Mouse (Mus musculus) layer of hippocampus, adult 11-12 months (tissue): ENCODE data around the gene Ggt6.
"Not testable (repeated sequence)": the region's sequence is repeated elsewhere in the genome, so short reads cannot be mapped to it uniquely, and the experiment has no call there.

ENCODE experiments used
- DNase-seq: peaks from one replicate; pipeline ENCODE4 v3.0.0; 2022; ENCODE audit warnings: low spot score

Gene Ggt6

GRCm38 (mm10) chr11:72438411-72438810 is 3.1 kb downstream of the Ggt6 start:
- DNase-seq: no peak

GRCm38 (mm10) chr11:72440597-72440964 is 5.3 kb downstream of the Ggt6 start:
- not testable (repeated sequence) for DNase-seq

GRCm38 (mm10) chr11:72440965-72441664 is 5.8 kb downstream of the Ggt6 start, which contains the start of gene Mybbp1a:
Gene Mybbp1a (plus strand): TSS chr11:72441355.
- DNase-seq: peak; percentile 98

- DNase-seq: no peak
Observed at GRCm38 (mm10) chr11:72446311-72447105, 11.2 kb downstream of the Ggt6 start.

GRCm38 (mm10) chr11:72447475-72447874 is 12.1 kb downstream of the Ggt6 start:
- DNase-seq: no peak

- no peak for DNase-seq
Observed at GRCm38 (mm10) chr11:72452140-72452665, 16.9 kb downstream of the Ggt6 start.

GRCm38 (mm10) chr11:72453105-72453953 is 18.0 kb downstream of the Ggt6 start:
- no peak for DNase-seq

- peak; percentile 76 for DNase-seq
Observed at GRCm38 (mm10) chr11:72455694-72456093, 20.4 kb downstream of the Ggt6 start.

- DNase-seq: no peak
Observed at GRCm38 (mm10) chr11:72457995-72458496, 22.7 kb downstream of the Ggt6 start.

- no peak for DNase-seq
Observed at GRCm38 (mm10) chr11:72458502-72458901, 23.2 kb downstream of the Ggt6 start.

- no peak for DNase-seq
Observed at GRCm38 (mm10) chr11:72461500-72461981, 26.2 kb downstream of the Ggt6 start.

- no peak for DNase-seq
Observed at GRCm38 (mm10) chr11:72464821-72465220, 29.5 kb downstream of the Ggt6 start.

GRCm38 (mm10) chr11:72465978-72466693 is 30.8 kb downstream of the Ggt6 start:
- no peak for DNase-seq

GRCm38 (mm10) chr11:72466694-72467507 is 31.6 kb downstream of the Ggt6 start:
- DNase-seq: no peak

GRCm38 (mm10) chr11:72468525-72468924 is 33.2 kb downstream of the Ggt6 start:
- no peak for DNase-seq

- DNase-seq: peak; percentile 77
Observed at GRCm38 (mm10) chr11:72469217-72469616, 33.9 kb downstream of the Ggt6 start.

- no peak for DNase-seq
Observed at GRCm38 (mm10) chr11:72470004-72470403, 34.7 kb downstream of the Ggt6 start.

GRCm38 (mm10) chr11:72471381-72471780 is 36.1 kb downstream of the Ggt6 start:
- no peak for DNase-seq

- DNase-seq: no peak
Observed at GRCm38 (mm10) chr11:72473540-72473939, 38.2 kb downstream of the Ggt6 start.

GRCm38 (mm10) chr11:72474926-72475325 is 39.6 kb downstream of the Ggt6 start:
- DNase-seq: no peak
